Mouse (Mus musculus): ENCODE results near the gene Zbtb32.

DNA sequence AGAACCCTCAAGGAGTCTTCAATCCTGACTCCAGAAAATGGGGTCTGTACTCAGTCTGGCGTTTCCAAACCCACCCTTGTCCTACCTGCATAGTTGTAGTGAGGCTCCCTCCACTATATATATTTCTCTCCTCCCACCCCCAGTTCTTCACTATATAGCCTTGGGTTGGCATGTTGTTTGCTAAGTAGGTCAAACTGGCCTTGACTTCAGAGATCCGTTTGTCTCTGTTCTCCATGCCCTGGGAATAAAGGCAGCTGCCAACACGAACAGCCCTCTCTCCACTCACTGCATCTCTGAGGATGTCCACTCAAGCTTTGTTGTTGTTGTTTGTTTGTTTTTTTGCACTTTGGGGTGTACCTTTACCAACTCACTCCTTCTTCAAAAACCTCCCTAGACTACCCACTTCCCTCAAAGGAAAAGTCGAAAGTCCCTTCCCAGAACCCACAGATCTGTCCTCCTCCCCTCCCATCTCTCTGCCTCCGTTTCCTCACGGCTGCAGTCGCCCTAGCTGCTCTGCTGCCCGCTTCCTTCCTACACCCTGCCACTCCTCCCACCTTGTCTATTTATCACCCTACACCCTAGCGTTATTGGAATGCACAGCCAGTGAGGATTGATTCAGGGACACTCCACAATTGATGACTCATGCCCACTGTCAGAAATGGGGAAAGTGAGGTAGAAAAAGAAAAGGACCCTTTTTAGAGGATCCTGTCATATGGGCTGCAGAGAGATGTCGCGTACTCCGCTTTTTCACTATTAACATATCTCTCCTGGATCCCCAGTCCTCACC, 39.9 kb downstream of the Zbtb32 start:
- TF ChIP-seq POLR2A (IDR thresholded peaks at IDR 0.05; ENCODE audit: borderline replicate concordance, insufficient read depth, low read length), result no peak
- no peak for TF ChIP-seq CTCF (IDR thresholded peaks at IDR 0.05; ENCODE audit: borderline replicate concordance, insufficient read depth, low read depth, low read length)

All from cerebellum, adult 2 months (tissue).